Mouse (Mus musculus) testis, postnatal 14 days (tissue): ENCODE results near the gene Vps39.

Experiments used
- DNase-seq: peaks from one replicate; pipeline ENCODE4 v3.0.0; 2021; ENCODE audit warnings: low spot score

The Vps39 gene

DNA sequence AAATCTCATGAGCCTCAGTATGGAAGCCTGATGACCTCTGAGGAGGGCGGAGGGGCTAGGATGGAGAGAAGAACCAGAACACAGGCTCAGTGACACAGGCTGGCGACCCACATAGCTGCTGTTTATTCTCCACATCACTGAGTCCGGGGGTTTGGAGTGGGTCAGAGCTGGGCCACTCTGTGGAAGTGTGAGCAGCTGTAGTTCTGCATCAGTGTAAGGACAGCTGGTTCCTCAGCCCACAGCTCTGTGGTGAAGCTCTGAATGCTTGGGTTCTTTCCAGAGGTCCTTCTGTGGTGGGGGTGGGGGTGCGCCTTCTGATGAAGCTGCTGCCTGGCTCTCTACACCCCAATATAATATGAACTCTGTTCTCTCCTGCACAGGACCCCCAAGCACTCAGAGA is 53.1 kb downstream of the Vps39 start:
- no peak for DNase-seq

DNA sequence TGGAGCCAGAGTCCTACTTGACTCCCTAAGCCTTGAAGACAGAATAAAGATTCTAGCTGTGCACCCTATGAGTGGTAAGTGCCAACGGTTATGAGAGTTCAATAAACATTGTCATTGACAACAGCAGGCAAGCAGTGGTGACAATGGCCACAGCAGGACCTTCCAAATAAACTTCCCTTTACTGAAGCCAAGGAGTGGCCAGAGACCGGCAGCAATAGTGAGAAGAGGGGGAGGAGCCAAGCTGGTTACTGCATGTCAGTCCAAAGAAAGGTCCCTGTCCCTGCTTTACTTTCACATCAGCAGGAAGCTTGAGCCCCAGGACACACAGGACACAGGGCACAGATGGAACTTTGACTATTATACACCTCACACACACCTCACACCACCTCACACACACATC is 56.8 kb downstream of the Vps39 start:
- DNase-seq = no peak

DNA sequence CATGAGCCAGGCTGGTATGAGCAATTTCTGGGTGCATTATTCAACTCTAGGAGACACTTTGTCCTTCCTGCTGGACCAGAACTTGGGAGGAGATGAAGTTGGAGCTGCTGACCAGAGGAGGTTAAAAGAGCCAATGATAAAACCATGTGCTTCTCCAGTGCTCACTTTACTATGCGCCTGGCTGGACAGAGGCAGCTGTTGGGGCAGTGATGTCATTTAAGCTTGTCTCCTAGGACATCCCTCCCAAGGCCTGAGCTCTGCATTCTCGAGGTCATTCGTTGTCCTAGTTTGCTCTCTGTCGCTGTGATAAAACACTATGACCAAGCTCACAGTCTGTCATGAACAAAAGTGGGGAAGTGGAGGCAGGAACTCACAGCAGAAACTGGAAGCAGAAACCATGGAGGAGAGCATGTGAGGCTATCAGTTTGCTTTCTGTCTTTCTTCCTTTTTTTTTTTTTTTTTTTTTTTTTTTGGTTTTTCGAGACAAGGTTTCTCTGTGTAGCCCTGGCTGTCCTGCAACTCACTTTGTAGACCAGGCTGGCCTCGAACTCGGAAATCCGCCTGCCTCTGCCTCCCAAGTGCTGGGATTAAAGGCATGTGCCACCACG is 61.4 kb downstream of the Vps39 start:
- no peak for DNase-seq

DNA sequence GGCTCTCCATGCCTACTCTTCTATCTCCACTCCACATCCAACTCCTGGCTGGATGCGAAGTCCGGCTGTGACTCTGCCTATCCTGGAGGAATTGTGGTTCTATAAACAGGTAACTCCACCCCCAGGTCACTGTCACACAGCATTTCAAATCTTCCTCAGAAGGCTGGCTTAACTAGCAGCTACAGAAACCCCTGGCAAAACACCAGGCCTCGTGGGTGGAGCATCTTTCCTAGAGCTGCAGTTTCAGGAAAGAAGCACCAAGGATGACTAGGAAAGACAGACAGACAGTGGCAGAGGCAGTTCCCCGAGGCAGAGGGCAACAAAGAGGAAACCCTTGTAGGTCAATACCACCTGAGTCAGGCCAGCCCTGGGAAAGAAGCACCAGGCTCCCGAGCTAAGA is 63.9 kb downstream of the Vps39 start, which contains the start of gene Pla2g4d:
Pla2g4d (minus strand) TSS at position 203 of the 400 bp plus-strand sequence.
- no peak for DNase-seq

DNA sequence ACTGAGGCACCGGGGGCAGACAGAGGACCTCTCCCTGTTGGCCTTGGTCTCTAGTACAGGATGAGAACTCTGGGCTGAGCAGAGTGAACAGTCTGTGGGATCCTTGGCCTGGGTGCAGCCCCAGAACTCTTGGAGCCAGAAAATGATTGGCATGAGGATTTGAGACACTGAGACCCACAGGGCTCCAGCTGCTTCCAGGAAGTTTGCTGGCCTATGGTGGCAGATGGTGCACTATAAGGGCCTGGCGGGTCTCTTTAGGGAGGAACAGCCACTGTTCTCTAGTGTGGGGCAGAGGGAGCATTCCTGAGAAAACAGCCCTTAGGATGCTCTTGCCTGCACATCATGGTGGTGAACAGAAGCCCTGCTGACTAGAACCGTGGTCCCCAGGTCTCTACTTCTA is 64.5 kb downstream of the Vps39 start:
- DNase-seq = no peak

DNA sequence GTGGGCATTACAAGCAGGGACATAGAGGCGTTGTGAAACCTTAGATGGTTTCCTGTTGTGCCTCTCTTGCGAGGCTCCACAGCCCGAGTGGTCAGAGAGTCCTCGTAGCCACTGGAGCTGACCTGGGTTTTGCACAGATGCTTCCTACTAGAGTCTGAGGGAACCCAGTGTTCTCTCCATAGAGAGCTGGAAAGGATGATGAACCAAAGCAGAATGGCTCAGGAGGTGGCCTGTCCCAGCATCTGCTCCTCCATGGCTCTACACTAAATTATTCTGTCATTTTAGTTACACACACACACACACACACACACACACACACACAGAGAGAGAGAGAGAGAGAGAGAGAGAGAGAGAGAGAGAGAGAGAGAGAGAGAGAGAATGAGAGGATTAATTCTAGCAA is 67.3 kb downstream of the Vps39 start:
- no peak for DNase-seq

DNA sequence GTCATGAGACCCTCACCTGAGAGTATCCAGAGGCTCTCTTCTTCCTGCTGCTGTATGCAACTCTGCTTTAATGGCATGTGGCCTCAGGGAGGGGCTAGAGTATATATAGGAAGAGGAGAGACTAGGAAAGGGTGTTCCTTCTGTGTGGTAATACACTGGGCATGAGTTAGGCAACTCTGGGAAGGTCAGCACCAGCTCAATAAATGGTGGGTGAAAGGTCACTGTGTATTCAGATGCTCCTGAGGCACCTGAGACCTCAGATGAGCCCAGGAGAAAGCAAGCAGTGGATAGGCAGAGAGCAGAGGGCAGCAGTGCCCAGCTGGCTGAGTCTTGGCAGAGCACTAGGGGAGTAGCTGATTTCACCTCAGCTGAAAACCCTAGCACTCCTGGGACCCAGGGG is 68.2 kb downstream of the Vps39 start:
- DNase-seq = no peak

DNA sequence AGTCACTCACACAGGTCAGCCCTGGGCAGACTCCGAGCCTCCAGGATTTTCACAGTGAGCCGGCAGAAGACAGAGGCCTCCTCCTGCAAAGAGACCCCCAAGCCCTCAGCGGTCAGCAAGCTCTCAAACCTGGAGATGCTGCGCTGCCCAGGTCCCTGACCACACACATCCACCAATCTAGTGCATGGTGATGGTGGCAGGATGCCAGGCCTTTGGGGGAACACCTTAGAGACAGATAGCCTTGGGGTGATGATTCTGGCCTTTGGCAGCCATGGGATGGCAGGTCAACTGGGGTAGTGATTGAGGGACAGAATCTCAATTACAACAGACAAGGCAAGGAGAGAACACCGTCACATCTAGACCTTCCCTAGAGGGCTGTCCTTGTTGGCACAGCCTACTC is 68.8 kb downstream of the Vps39 start:
- no peak for DNase-seq

DNA sequence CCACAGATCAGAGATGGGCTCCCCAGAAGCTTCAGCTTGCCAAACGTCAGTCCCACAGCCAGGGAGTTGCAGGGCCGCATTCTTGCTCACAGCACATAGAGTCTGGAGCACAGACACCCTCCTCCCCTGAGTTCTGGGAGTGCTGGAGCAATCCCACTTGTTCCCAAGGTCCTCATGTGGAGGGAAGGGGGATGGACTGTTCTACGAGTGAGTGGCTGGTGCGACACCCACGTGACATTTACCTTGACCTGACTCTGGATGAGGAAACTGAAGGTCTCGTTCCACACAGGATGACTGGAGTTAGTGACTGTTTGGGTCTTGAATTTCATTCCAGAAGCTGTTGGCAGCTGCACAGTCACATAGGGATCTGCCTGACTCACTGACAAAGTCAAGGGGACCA is 69.4 kb downstream of the Vps39 start:
- no peak for DNase-seq

DNA sequence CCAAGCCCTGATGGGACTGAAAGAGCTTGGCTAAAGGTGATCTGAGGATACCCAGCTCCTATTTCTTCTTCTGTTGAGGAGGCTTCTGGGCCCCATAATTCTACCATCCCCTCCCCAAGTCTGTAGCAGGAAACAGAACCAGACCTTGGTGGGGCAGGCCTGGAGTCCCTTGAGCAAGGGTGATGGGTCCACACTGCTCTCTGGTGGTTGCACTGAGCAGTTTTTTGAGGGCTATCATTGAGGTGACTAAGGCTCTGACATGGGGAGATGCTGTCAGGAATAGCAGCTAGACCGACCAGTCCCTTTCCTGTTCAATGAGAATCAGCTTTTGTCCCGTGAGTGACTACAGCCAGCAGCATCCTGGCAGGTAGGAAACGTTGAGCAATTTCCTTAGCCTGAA is 71.7 kb downstream of the Vps39 start:
- DNase-seq = no peak

DNA sequence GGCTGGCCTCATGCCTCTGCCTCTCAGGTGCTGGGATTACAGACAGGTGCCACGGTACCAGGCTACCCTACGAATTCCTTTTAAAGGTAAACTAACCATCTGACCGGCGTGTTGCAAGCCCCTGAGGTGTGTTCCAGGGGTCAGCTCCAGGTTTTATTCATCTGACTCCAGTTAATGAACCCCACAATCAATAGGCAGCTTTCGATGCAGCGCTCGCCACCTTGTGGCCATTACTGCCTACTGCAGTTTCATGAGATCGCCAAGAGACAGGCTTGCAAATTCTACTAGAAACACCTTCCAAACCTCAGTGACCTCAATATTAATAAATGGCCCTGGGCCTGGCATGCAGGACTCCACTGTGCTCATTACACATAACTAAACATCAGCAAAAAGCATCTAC is 73.0 kb downstream of the Vps39 start:
- peak; percentile 36 for DNase-seq

DNA sequence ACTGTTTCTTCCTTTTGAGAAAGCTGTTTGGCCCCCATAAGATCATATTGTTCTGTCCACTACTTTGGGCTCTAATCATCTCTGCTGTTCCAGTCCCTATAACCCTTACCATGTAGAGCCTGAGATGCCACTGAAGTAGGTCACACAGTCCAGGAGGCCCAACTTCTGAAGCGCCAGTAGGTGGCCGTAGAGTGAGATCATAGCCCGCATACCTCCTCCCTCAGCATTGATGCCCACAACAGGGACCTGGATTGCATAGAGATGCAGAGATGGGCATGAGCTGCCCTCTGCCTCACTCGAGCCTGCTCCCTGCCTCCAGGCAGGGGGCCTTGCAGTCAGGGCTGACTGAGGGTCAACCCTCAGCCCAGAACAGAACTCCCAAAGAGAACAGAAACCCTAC is 76.0 kb downstream of the Vps39 start:
- no peak for DNase-seq

DNA sequence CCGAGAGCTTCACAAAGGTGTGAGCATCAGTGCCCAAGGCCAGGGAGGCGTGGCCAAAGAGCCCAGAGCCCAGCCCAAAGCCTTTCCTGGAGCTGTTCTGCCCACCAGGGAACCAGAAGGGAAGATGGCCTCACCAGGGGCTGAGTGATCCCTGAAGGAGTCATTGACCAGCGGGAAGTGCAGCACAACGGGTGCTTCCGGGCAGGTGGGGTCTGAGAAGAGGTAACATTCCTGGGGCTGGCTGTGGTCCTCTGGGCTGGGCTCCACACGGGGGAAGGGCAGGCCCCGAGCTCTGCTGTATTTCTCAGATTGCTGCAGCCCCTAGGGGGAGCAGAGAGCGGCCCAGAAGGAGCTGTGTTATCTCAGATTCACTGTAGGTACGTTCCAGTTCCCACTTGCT is 84.3 kb downstream of the Vps39 start:
- DNase-seq = no peak
